24 mouse cellular contexts compared by ENCODE assay signal in the genomic region with DNA sequence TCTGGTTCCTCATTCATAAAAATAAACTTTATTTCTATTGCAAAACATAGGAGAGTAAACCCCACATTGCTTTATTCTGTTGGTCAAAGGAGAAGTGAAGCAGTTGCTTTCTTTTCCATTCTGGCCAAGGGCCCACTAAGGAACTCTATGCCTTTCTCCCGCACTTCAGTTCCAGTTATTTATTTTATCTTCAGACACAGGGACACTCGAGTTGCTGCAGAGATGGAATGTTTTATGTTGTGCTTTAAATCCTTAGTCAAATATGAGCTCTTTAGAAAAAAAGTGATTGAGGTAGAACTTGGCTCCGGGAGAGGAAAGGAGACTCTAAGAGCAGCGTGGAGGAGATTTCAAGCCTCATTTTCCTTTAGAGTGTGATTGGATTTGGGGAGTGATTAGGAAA.
DNase-seq lines count a peak whose midpoint lies in the region; ATAC-seq lines count a peak whose summit lies in the region.
"Had no signal": no experiment of that assay in that cellular context is flagged by ENCODE, and none has a peak within 500 bp of the region (broad histone marks: within the 10 kb centered on the region; RNA-seq: fewer than 3 reads in every experiment).

No protein-coding gene starts in this region.

- peak; percentile 39 for DNase-seq in heart, adult 11 months
- DNase-seq in lung, postnatal 25 days (ENCODE audit: low spot score), result no peak
- no peak for DNase-seq in neural tube, embryonic 10.5 days (ENCODE audit: extremely low spot score, low spot score)
- DNase-seq in right cerebral cortex, postnatal 14 days, result no peak
- DNase-seq: adrenal gland, adult 8-10 months; adrenal gland, postnatal 14 days; adrenal gland, postnatal 36 days; B cell, adult 2 months; cerebellum, adult 11-12 months; cerebellum, adult 2 months; cerebellum, adult 9-10 months; cerebellum, postnatal 10 days; cerebellum, postnatal 25 days had no signal

- H3K4me2 ChIP-seq in heart, embryonic 12.5 days, result no peak overlapping the region
- no peak overlapping the region for H3K4me2 ChIP-seq in lung, embryonic 16.5 days (ENCODE audit: low read depth, low read length)
- H3K4me2 ChIP-seq in neural tube, embryonic 15.5 days, result no peak overlapping the region
- H3K4me2 ChIP-seq: embryonic facial prominence, embryonic 12.5 days; forebrain, embryonic 13.5 days had no signal

- ATAC-seq in heart, embryonic 12.5 days (ENCODE audit: insufficient number of reproducible peaks, low FRiP score), result no peak
- ATAC-seq in lung, embryonic 16.5 days (ENCODE audit: low read depth), result peak; percentile 64
- no peak for ATAC-seq in neural tube, embryonic 15.5 days (ENCODE audit: low FRiP score)
- ATAC-seq: activated CD4-positive, CD25-positive, alpha-beta regulatory T cell, adult 4 months; CD4-positive, CD25-positive, alpha-beta regulatory T cell, adult 4 months; forebrain, embryonic 13.5 days; Patski had no signal

- H3K9me3 ChIP-seq in heart, embryonic 12.5 days (replicated peaks), result no peaks in the 10 kb centered on the region
- H3K9me3 ChIP-seq in lung, embryonic 16.5 days (ENCODE audit: control insufficient read depth, low read length), result no peaks in the 10 kb centered on the region
- no peaks in the 10 kb centered on the region for H3K9me3 ChIP-seq in neural tube, embryonic 15.5 days (replicated peaks)
- H3K9me3 ChIP-seq: embryonic facial prominence, embryonic 10.5 days; embryonic facial prominence, embryonic 12.5 days; forebrain, embryonic 13.5 days; G1E had no signal

- H3K36me3 ChIP-seq in heart, embryonic 12.5 days, result no peaks in the 10 kb centered on the region
- no peaks in the 10 kb centered on the region for H3K36me3 ChIP-seq in lung, embryonic 16.5 days (ENCODE audit: control insufficient read depth, insufficient read depth, low read length)
- H3K36me3 ChIP-seq in neural tube, embryonic 15.5 days, result no peaks in the 10 kb centered on the region
- H3K36me3 ChIP-seq: embryonic facial prominence, embryonic 10.5 days; embryonic facial prominence, embryonic 12.5 days; G1E had no signal

- H3K9ac ChIP-seq in heart, embryonic 12.5 days, result no peak overlapping the region
- no peak overlapping the region for H3K9ac ChIP-seq in lung, embryonic 16.5 days (ENCODE audit: low read length)
- H3K9ac ChIP-seq in neural tube, embryonic 15.5 days (replicated peaks), result no peak overlapping the region
- H3K9ac ChIP-seq: embryonic facial prominence, embryonic 12.5 days; forebrain, embryonic 13.5 days had no signal

- H3K27me3 ChIP-seq in heart, embryonic 12.5 days (replicated peaks), result no peaks in the 10 kb centered on the region
- no peaks in the 10 kb centered on the region for H3K27me3 ChIP-seq in lung, embryonic 16.5 days (ENCODE audit: control insufficient read depth, insufficient read depth, low read depth, low read length)
- no peaks in the 10 kb centered on the region for H3K27me3 ChIP-seq in neural tube, embryonic 15.5 days (replicated peaks)
- H3K27me3 ChIP-seq: CH12.LX; embryonic facial prominence, embryonic 12.5 days; forebrain, embryonic 13.5 days; Patski had no signal

- H3K27ac ChIP-seq in heart, embryonic 12.5 days (ENCODE audit: poor library complexity, severe bottlenecking), result no peak overlapping the region
- H3K27ac ChIP-seq in lung, embryonic 16.5 days (ENCODE audit: low read length), result peak overlapping the region; percentile 22; the same call in 1 of the 2 replicates
- peak overlapping the region; percentile 41; the same call in 1 of the 2 replicates for H3K27ac ChIP-seq in neural tube, embryonic 15.5 days (replicated peaks)
- H3K27ac ChIP-seq: embryonic facial prominence, embryonic 10.5 days; embryonic facial prominence, embryonic 12.5 days; forebrain, embryonic 13.5 days had no signal

- no peaks in the 10 kb centered on the region for H3K4me1 ChIP-seq in heart, embryonic 12.5 days (replicated peaks)
- no peaks in the 10 kb centered on the region for H3K4me1 ChIP-seq in lung, embryonic 16.5 days (replicated peaks; ENCODE audit: control insufficient read depth, insufficient read depth, low read length)
- H3K4me1 ChIP-seq in neural tube, embryonic 15.5 days, result no peaks in the 10 kb centered on the region
- H3K4me1 ChIP-seq: embryonic facial prominence, embryonic 10.5 days; embryonic facial prominence, embryonic 12.5 days; forebrain, embryonic 13.5 days had no signal

- 54% methylated on average over 4 of the region's 4 CpGs for WGBS in heart, embryonic 12.5 days
- WGBS in lung, embryonic 16.5 days, result 22% methylated on average over 4 of the region's 4 CpGs
- WGBS in neural tube, embryonic 15.5 days, result 49% methylated on average over 4 of the region's 4 CpGs

- no peak overlapping the region for H3K4me3 ChIP-seq in heart, embryonic 12.5 days
- H3K4me3 ChIP-seq in lung, embryonic 16.5 days (ENCODE audit: low read length), result no peak overlapping the region
- H3K4me3 ChIP-seq in neural tube, embryonic 15.5 days (replicated peaks), result no peak overlapping the region
- H3K4me3 ChIP-seq: embryonic facial prominence, embryonic 10.5 days; embryonic facial prominence, embryonic 12.5 days; forebrain, embryonic 13.5 days had no signal
